Mouse (Mus musculus) forebrain, postnatal 0 days (tissue): ENCODE results near the gene Serpind1. TPM values are rescaled to one million over a fixed set of nuclear protein-coding genes. Genes with fewer than 3 reads are reported as not detected.

ENCODE experiments used
- ATAC-seq: fragments of 200-750 bp; cut with Nextera tagmentation; 2 replicates; pipeline ENCODE4 v1.8.0; 2017; ENCODE audit warnings: mild to moderate bottlenecking, moderate library complexity
- DNase-seq: peaks from one replicate; pipeline ENCODE4 v3.0.0-alpha.2; 2015
- H3K27ac ChIP-seq: fragments of 300-500 bp; sonication (generic); 2 replicates; pipeline ENCODE4 v1.5.1; 2014; ENCODE audit warnings: low read depth, mild to moderate bottlenecking, antibody characterized with exemption, low read length, moderate library complexity, mixed read lengths
- H3K27me3 ChIP-seq: fragments of 300-500 bp; sonication (generic); 2 replicates; pipeline ENCODE4 v1.6.1; 2014; ENCODE audit warnings: mild to moderate bottlenecking, low read length, mixed read lengths; ENCODE audit not compliant: insufficient read depth
- H3K36me3 ChIP-seq: fragments of 300-500 bp; sonication (generic); 2 replicates; pipeline ENCODE4 v1.6.1; 2014; ENCODE audit warnings: mild to moderate bottlenecking, moderate library complexity; ENCODE audit not compliant: insufficient read depth
- H3K4me1 ChIP-seq: fragments of 300-500 bp; sonication (generic); 2 replicates; pipeline ENCODE4 v1.6.1; 2014; ENCODE audit warnings: antibody characterized with exemption; ENCODE audit not compliant: insufficient read depth
- H3K4me2 ChIP-seq: fragments of 300-500 bp; sonication (generic); 2 replicates; pipeline ENCODE4 v1.6.1; 2014; ENCODE audit warnings: low read depth, mild to moderate bottlenecking, moderate library complexity
- H3K4me3 ChIP-seq: fragments of 300-500 bp; sonication (generic); 2 replicates; pipeline ENCODE4 v1.5.1; 2014; ENCODE audit warnings: low read depth, low read length, mixed read lengths
- H3K9ac ChIP-seq: fragments of 300-500 bp; sonication (generic); 2 replicates; pipeline ENCODE4 v1.6.1; 2014; ENCODE audit warnings: mild to moderate bottlenecking
- H3K9me3 ChIP-seq: fragments of 300-500 bp; sonication (generic); 2 replicates; pipeline ENCODE4 v1.6.1; 2016; ENCODE audit warnings: low read length
- CTCF ChIP-seq: sonication (generic); IDR thresholded peaks from 2 replicates; pipeline ENCODE4 v1.5.1; 2016; ENCODE audit warnings: antibody characterized with exemption, control low read depth, low read depth
- WGBS: fragments of 180-500 bp; shearing (Covaris S2); extraction: QIAGEN DNeasy Blood & Tissue Kit; methylation state at CpG from one replicate; pipeline ENCODE4 v1.1.7; 2014; 5-methylcytosine and 5-hydroxymethylcytosine counted together
- polyA plus RNA-seq: library from polyadenylated mRNA; unstranded; fragments of >200 nt; fragmentation: Nextera tagmentation; extraction: Ambion mirVana; gene quantifications from 2 replicates; pipeline ENCODE4 v1.2.1, GENCODE M21; 2015
- total RNA-seq: library from RNA; depleted of rRNA; stranded (reverse); fragments of >200 nt; gene quantifications from 2 replicates; pipeline ENCODE4 v1.2.3, GENCODE M21; 2014

Gene Serpind1
- total and polyA plus RNA-seq, 2 experiments from 2014 or later, result 4.2 to 5.0 TPM

GRCm38 (mm10) chr16:17307461-17307860 is 23.7 kb upstream of the Serpind1 start:
- H3K27ac ChIP-seq, result no peak overlapping the region
- DNase-seq, result no peak
- peaks cover 84% of the 10 kb centered on the region for H3K36me3 ChIP-seq
- ATAC-seq, result no peak
- H3K27me3 ChIP-seq, result no peaks in the 10 kb centered on the region
- H3K4me2 ChIP-seq, result no peak overlapping the region
- no peaks in the 10 kb centered on the region for H3K4me1 ChIP-seq
- H3K9me3 ChIP-seq, result no peaks in the 10 kb centered on the region
- WGBS, result 92% methylated on average over 5 of the region's 5 CpGs
- H3K4me3 ChIP-seq, result no peak overlapping the region
- no peak for TF ChIP-seq CTCF
- no peak overlapping the region for H3K9ac ChIP-seq

GRCm38 (mm10) chr16:17309036-17309435 is 22.1 kb upstream of the Serpind1 start:
- Histone ChIP-seq H3K4me2 (no peak overlapping the region), H3K9me3 (no peaks in the 10 kb centered on the region), H3K9ac (no peak overlapping the region), H3K27me3 (no peaks in the 10 kb centered on the region), H3K36me3 (peaks cover 79% of the 10 kb centered on the region), H3K4me3 (no peak overlapping the region), H3K27ac (no peak overlapping the region), H3K4me1 (no peaks in the 10 kb centered on the region)
- no peak for ATAC-seq
- no peak for DNase-seq
- 96% methylated on average over 10 of the region's 10 CpGs for WGBS
- TF ChIP-seq CTCF, result no peak

GRCm38 (mm10) chr16:17312531-17312930 is 18.6 kb upstream of the Serpind1 start:
- 76% methylated on average over 5 of the region's 5 CpGs for WGBS
- peaks cover 85% of the 10 kb centered on the region for H3K36me3 ChIP-seq

GRCm38 (mm10) chr16:17316554-17316953 is 14.6 kb upstream of the Serpind1 start:
- H3K4me1 ChIP-seq, result no peaks in the 10 kb centered on the region
- H3K9ac ChIP-seq, result no peak overlapping the region
- no peak overlapping the region for H3K4me2 ChIP-seq
- ATAC-seq (no peak), DNase-seq (no peak)
- peaks cover 65% of the 10 kb centered on the region for H3K36me3 ChIP-seq
- H3K27ac ChIP-seq, result no peak overlapping the region
- H3K4me3 ChIP-seq, result no peak overlapping the region
- WGBS, result 94% methylated on average over 7 of the region's 7 CpGs
- no peaks in the 10 kb centered on the region for H3K27me3 ChIP-seq
- no peak for TF ChIP-seq CTCF
- no peaks in the 10 kb centered on the region for H3K9me3 ChIP-seq

More at GRCm38 (mm10) chr16:17312531-17312930, 18.6 kb upstream of the Serpind1 start:
- Histone ChIP-seq H3K27ac (no peak overlapping the region), H3K4me3 (no peak overlapping the region), H3K9me3 (no peaks in the 10 kb centered on the region), H3K9ac (no peak overlapping the region), H3K4me1 (no peaks in the 10 kb centered on the region), H3K4me2 (no peak overlapping the region), H3K27me3 (no peaks in the 10 kb centered on the region)
- no peak for DNase-seq
- TF ChIP-seq CTCF, result no peak
- no peak for ATAC-seq

GRCm38 (mm10) chr16:17321481-17321880 is 9.7 kb upstream of the Serpind1 start:
- H3K4me1 ChIP-seq, result no peaks in the 10 kb centered on the region
- DNase-seq, result peak; percentile 17
- H3K9ac ChIP-seq, result no peak overlapping the region
- TF ChIP-seq CTCF, result no peak
- no peak overlapping the region for H3K27ac ChIP-seq
- no peak overlapping the region for H3K4me2 ChIP-seq
- no peaks in the 10 kb centered on the region for H3K9me3 ChIP-seq
- no peak for ATAC-seq
- H3K4me3 ChIP-seq, result no peak overlapping the region
- H3K27me3 ChIP-seq, result no peaks in the 10 kb centered on the region
- 40% methylated on average over 5 of the region's 5 CpGs for WGBS
- H3K36me3 ChIP-seq, result peaks cover 62% of the 10 kb centered on the region

GRCm38 (mm10) chr16:17324745-17325144 is 6.4 kb upstream of the Serpind1 start:
- no peaks in the 10 kb centered on the region for H3K9me3 ChIP-seq
- no peak overlapping the region for H3K4me3 ChIP-seq
- no peaks in the 10 kb centered on the region for H3K27me3 ChIP-seq
- H3K27ac ChIP-seq, result no peak overlapping the region
- WGBS, result 95% methylated on average over 5 of the region's 5 CpGs
- no peaks in the 10 kb centered on the region for H3K4me1 ChIP-seq
- ATAC-seq (no peak), DNase-seq (no peak)
- no peak overlapping the region for H3K4me2 ChIP-seq
- H3K9ac ChIP-seq, result no peak overlapping the region
- TF ChIP-seq CTCF, result no peak
- peaks cover 51% of the 10 kb centered on the region for H3K36me3 ChIP-seq

- Histone ChIP-seq H3K4me1 (no peaks in the 10 kb centered on the region), H3K9me3 (no peaks in the 10 kb centered on the region), H3K36me3 (peaks cover 51% of the 10 kb centered on the region), H3K4me3 (no peak overlapping the region), H3K9ac (no peak overlapping the region), H3K4me2 (no peak overlapping the region), H3K27ac (no peak overlapping the region), H3K27me3 (no peaks in the 10 kb centered on the region)
- no peak for TF ChIP-seq CTCF
- ATAC-seq (peak; percentile 38; the same call in 1 of the 2 replicates), DNase-seq (no peak)
- WGBS, result 86% methylated on average over 2 of the region's 2 CpGs
These were observed 5.1 kb upstream of the Serpind1 start for GRCm38 (mm10) chr16:17326064-17326463.
